4 mouse cellular contexts compared by ENCODE assay signal in the genomic region with DNA sequence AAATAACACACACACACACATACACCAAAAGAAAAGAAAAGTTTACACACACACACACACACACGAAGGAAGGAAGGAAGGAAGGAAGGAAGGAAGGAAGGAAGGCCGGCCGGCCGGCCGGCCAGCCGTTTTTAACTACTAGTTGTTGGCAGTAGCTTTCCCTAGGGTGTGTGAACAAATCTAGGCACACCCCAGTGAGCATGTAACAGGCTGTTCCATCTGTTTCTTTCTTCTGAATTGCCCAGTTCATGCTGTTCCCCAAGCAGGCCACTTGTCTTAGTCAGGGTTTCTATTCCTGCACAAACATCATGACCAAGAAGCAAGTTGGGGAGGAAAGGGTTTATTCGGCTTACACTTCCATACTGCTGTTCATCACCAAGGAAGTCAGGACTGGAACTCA.
A peak's percentile ranks its signal among the peaks of the same experiment; 100 is the strongest.
DNase-seq lines count a peak whose midpoint lies in the region; ATAC-seq and TF ChIP-seq lines count a peak whose summit lies in the region.
"Not testable (repeated sequence)": the region's sequence is repeated elsewhere in the genome, so short reads cannot be mapped to it uniquely, and the experiment has no call there.

No protein-coding gene starts in this region.

- DNase-seq in cerebellum, adult 9-11 months = peak; percentile 25
- peak; percentile 57 to 68 for DNase-seq in cerebellum, postnatal 14 days
- peak; percentile 16 for DNase-seq in hindbrain, postnatal 0 days (ENCODE audit: low spot score)

- not testable (repeated sequence) for TF ChIP-seq CTCF in hindbrain, postnatal 0 days (IDR thresholded peaks at IDR 0.05; ENCODE audit: low read depth)

- ATAC-seq in cerebellum, adult (ENCODE audit: insufficient number of reproducible peaks, low FRiP score, low TSS enrichment) = peak; percentile 81
- peak; percentile 52; the same call in 1 of the 2 replicates for ATAC-seq in hindbrain, postnatal 0 days

- H3K4me1 ChIP-seq in hindbrain, postnatal 0 days (ENCODE audit: insufficient read depth, low read length) = not testable (repeated sequence)

- not testable (repeated sequence) for H3K36me3 ChIP-seq in hindbrain, postnatal 0 days (ENCODE audit: insufficient read depth, low read length)

- WGBS in hindbrain, postnatal 0 days = 72% methylated on average over 6 of the region's 7 CpGs

- not testable (repeated sequence) for H3K27me3 ChIP-seq in hindbrain, postnatal 0 days (ENCODE audit: insufficient read depth, low read length)

- not testable (repeated sequence) for H3K4me3 ChIP-seq in hindbrain, postnatal 0 days (ENCODE audit: low read length)

- H3K9me3 ChIP-seq in hindbrain, postnatal 0 days (ENCODE audit: low read length) = not testable (repeated sequence)

- H3K27ac ChIP-seq in hindbrain, postnatal 0 days = not testable (repeated sequence)

- not testable (repeated sequence) for H3K9ac ChIP-seq in hindbrain, postnatal 0 days (replicated peaks; ENCODE audit: low read length)

- not testable (repeated sequence) for H3K4me2 ChIP-seq in hindbrain, postnatal 0 days (ENCODE audit: low read depth, low read length)
